Mouse (Mus musculus): Measurements from ENCODE around the gene H2afy2. TPM values are rescaled to one million over a fixed set of nuclear protein-coding genes. Genes with fewer than 3 reads are reported as not detected.

The H2afy2 gene
- not detected for total RNA-seq (2023)

DNA sequence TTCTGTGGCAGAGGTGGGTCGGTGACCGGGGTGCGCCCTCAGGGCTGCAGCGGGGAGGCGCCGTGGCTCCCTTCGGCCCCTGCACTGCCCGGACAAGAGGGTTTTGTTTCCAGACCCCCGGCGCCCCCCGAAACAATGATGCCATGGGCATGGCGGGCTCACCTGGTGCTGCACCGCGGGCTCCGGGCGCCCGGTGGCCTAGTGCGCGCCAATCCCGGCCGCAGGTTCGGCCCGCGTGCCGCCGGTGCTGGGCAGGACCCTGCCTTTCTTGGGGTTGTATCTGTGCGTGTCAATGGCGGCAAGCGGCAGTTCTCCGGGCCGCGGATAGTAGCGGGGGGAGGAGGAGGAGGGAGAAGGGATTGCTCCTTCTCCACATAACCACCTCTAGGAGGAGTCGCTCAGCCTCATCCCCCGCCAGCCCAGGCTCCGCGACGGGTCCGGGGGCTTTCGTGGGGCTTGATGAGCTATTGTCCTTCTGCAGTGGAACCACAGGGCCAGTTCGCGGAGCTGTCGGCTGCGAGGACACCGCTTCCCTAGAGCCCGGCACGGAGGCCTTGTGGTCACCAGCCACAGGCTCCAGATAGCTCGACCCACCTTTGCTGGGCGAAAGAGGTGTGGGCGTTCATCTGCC lies at the start of gene H2afy2:
H2afy2 (minus strand) TSS at position 527 of the 631 bp plus-strand sequence.

DNA sequence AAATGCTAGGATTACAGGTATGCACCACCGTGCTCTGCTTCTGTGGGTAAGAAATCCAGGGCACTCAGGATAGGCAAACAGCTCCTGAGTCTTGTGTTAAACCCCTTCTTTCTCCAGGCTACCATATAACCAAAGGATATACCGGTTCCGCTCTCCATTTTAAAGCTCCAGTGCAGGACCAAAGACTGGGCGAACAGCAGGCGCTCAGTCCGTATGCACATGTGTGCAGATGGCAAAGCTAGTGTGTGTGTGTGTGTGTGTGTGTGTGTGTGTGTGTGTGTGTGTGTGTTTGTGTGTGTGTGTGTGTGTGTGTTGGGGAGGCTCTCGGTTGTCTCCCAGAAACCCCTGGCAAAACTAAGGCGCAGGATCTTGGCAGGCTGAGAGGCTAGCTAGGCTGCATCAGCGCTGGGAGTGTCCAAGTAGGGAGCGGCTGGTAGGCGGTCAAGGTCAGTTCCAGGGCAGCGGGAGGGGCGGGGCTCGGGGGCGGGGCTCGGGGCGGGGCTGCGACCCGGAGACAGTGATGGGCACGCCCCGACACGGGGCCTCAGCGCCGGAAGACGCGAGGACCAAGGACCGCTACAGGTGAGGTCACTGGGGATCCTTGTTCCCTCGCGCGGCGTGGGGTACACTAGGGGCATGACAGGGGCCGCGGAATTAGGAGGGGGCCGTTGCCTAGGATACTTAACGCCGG lies 69.0 kb downstream of the H2afy2 start, which contains the start of gene Aifm2:
Aifm2 (plus strand) TSS at position 493 of the 691 bp plus-strand sequence.

DNA sequence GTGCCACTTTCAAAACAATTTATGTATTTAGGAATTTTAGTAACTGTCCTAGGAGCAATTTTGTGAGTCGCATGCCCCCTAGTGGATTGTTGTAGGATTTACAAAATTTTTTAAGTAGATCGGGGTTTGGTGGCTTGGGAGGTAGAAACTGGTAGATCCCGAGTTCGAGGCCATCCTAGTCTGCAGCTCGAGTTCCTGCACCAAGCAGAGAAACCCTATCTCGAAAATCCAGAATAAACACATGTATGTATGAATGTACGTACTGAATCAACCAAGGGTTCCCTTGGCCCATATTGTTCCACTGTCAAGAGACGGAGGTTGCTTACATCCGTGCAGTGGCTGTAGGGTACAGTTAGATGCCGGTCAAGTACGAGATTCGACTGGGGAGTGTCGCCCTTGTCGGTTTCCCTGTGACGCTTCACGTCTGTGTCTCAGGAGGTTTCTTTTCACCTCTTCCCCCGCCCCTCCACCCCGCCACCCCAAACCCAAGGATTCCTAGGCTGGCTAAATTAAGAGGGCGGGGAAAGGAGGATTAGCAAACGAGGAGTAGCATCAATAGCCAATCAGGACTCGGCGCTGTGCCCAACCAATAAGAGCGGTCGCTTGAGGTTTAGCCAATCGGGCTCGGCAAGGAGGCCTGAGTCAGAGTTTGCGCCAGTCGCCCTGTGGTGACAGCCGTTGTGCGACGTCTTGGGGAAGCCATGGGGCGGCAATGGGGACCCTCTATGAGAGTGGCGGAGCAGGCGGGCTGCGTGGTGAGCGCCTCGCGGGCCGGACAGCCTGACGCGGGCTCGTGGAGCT lies 88.9 kb downstream of the H2afy2 start, which contains the start of gene Tysnd1:
Tysnd1 (plus strand) TSS at position 645 of the 801 bp plus-strand sequence.

Other genes starting within 250 kb of the H2afy2 start
- not detected for gene Npffr1, start 188.7 kb downstream of the H2afy2 start, total RNA-seq (2023)
- gene Ppa1, start 135.6 kb downstream of the H2afy2 start, total RNA-seq (2023), result 10 to 100 TPM; 29.6 to 35.3 TPM
- 100 to 1,000 TPM; 176 to 182 TPM for gene Sar1a, start 103.8 kb downstream of the H2afy2 start, total RNA-seq (2023)
- gene Tysnd1, start 88.6 kb downstream of the H2afy2 start, total RNA-seq (2023), result 10 to 100 TPM; 30.1 to 30.8 TPM
- gene Aifm2, start 68.9 kb downstream of the H2afy2 start, total RNA-seq (2023), result 1 to 10 TPM; 2.3 to 4.7 TPM
- not detected for gene Col13a1, start 195.0 kb upstream of the H2afy2 start, total RNA-seq (2023)